Mouse (Mus musculus) forebrain, embryonic 16.5 days (tissue): ENCODE measurements at regions not wholly inside any gene's neighbourhood (a gene's known extent, or its start where the extent isn't known, plus 50 kb on each side); places are given as distances from the start of the nearest gene placed in this dataset.

Experiments used
- ATAC-seq: fragments of 200-750 bp; cut with Nextera tagmentation; 2 replicates; pipeline ENCODE4 v1.8.0; 2017; ENCODE audit warnings: mild to moderate bottlenecking, moderate library complexity
- H3K27ac ChIP-seq: fragments of 300-500 bp; sonication (generic); 2 replicates; pipeline ENCODE4 v1.5.1; 2014; ENCODE audit warnings: low read length, control low read depth
- H3K27me3 ChIP-seq: fragments of 300-500 bp; sonication (generic); replicated peaks from 2 replicates; pipeline ENCODE4 v1.6.1; 2014; ENCODE audit warnings: low read length; ENCODE audit not compliant: control insufficient read depth, insufficient read depth
- H3K36me3 ChIP-seq: fragments of 300-500 bp; sonication (generic); 2 replicates; pipeline ENCODE4 v1.6.1; 2014; ENCODE audit not compliant: control insufficient read depth, insufficient read depth
- H3K4me1 ChIP-seq: fragments of 300-500 bp; sonication (generic); replicated peaks from 2 replicates; pipeline ENCODE4 v1.6.1; 2014; ENCODE audit warnings: low read length; ENCODE audit not compliant: control insufficient read depth, insufficient read depth
- H3K4me2 ChIP-seq: fragments of 300-500 bp; sonication (generic); 2 replicates; pipeline ENCODE4 v1.6.1; 2014; ENCODE audit warnings: mild to moderate bottlenecking, low read length, control low read depth
- H3K4me3 ChIP-seq: fragments of 300-500 bp; sonication (generic); replicated peaks from 2 replicates; pipeline ENCODE4 v1.5.1; 2014; ENCODE audit warnings: mild to moderate bottlenecking, low read length, control low read depth
- H3K9ac ChIP-seq: fragments of 300-500 bp; sonication (generic); replicated peaks from 2 replicates; pipeline ENCODE4 v1.6.1; 2014; ENCODE audit warnings: low read depth, low read length, control low read depth
- H3K9me3 ChIP-seq: fragments of 300-500 bp; sonication (generic); 2 replicates; pipeline ENCODE4 v1.6.1; 2016; ENCODE audit warnings: low read length; ENCODE audit not compliant: control insufficient read depth
- WGBS: fragments of 180-500 bp; shearing (Covaris S2); extraction: QIAGEN DNeasy Blood & Tissue Kit; methylation state at CpG from one replicate; pipeline ENCODE4 v1.1.7; 2014; 5-methylcytosine and 5-hydroxymethylcytosine counted together

DNA sequence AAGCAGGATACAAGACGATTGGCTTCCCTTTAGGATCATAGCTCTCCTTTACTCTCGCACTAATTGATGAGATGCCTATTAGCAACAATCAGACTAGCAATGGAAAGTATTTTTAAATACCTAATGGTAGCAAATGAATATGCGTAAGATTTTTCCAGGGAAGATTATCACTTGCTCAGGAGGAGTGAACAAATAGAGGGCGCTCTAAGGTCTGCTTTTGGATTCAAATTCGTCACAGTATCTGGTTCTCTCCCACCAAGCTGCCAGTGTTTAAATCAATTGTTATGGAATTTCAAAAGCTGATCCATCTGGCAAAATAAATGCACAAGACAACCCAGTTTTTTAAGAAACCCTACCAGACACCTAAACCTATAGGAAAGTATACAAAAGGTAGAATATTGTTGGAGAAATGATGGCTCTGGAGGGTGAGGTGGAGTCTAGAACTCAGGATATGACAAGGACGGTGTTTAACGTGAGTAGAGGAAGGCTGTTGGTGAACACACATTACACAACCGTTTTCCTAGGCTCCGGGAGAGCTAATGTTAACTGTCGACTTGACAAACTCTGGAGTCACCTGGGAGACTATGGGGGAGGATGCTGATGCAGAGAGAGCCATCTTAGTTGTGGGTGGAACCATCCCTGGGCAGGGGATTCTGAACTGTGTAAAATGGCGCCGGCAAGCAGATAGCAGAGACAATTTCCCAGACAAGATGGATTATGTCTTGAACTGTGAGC is 198.2 kb downstream of the Ttc8 start:
- Histone ChIP-seq H3K4me3 (no peak overlapping the region), H3K9ac (no peak overlapping the region), H3K36me3 (no peaks in the 10 kb centered on the region), H3K4me2 (no peak overlapping the region), H3K27ac (no peak overlapping the region), H3K27me3 (no peaks in the 10 kb centered on the region), H3K9me3 (0 out of 2 replicates have a peak, but pooled peaks cover 2% of the 10 kb centered on the region), H3K4me1 (no peaks in the 10 kb centered on the region)
- ATAC-seq: no peak
- 90% methylated on average over 12 of the region's 12 CpGs for WGBS

- Histone ChIP-seq H3K4me1 (no peaks in the 10 kb centered on the region), H3K9me3 (0 out of 2 replicates have a peak, but pooled peaks cover 2% of the 10 kb centered on the region), H3K4me2 (no peak overlapping the region), H3K4me3 (no peak overlapping the region), H3K27ac (no peak overlapping the region), H3K27me3 (no peaks in the 10 kb centered on the region), H3K36me3 (no peaks in the 10 kb centered on the region), H3K9ac (no peak overlapping the region)
- WGBS: 79% methylated on average over 9 of the region's 9 CpGs
- no peak for ATAC-seq
These were observed 199.6 kb downstream of the Ttc8 start for GRCm38 (mm10) chr12:99119966-99120365.

DNA sequence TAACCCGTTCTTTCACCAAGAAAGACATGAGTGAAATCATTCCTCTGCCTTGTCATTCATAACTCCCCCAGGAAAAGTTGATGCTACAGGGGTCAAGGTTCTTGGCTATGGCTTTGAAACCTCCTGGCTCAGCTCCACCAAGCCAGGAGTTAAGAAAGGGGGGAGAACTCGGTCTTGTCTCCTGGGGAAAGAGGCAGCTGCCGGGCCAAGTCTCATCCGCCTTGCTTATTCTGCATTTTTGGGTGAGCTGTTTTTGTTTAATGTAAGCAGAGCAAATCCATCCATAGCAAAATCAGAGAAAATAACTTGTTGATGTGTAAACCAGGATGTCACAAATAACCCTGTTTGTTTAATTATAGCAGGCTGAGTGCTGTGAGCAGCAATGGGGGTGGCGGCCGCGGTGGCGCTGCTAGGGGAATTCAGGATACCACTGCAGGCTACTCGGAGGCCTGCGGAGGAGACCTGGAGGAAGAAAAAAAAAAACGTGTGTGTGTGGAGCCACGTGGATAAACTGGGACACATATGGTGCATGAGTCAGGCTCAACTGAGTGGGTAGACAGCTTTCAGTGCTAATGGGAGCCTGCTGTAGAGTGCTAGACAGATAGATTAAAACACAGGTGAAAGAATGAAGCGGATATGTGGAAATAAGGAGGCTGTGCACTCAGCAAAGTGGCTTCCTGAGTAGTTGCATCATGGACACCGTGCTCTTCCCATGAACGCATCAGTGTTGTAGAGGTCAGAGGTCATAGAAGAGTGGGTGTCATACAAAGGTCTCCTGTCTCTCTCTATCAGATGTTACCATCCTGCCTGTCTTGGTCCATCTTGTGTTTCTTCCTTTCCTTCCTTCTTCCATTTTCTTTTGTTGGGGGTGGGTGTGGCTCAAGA is 203.5 kb downstream of the Ttc8 start:
- no peak overlapping the region for H3K9ac ChIP-seq
- no peak overlapping the region for H3K4me3 ChIP-seq
- WGBS: 81% methylated on average over 15 of the region's 15 CpGs
- H3K36me3 ChIP-seq: no peaks in the 10 kb centered on the region
- no peaks in the 10 kb centered on the region for H3K27me3 ChIP-seq
- peaks cover 2% of the 10 kb centered on the region; the same call in 1 of the 2 replicates for H3K4me1 ChIP-seq
- ATAC-seq: no peak
- H3K4me2 ChIP-seq: no peak overlapping the region
- H3K9me3 ChIP-seq: no peaks in the 10 kb centered on the region
- H3K27ac ChIP-seq: no peak overlapping the region

DNA sequence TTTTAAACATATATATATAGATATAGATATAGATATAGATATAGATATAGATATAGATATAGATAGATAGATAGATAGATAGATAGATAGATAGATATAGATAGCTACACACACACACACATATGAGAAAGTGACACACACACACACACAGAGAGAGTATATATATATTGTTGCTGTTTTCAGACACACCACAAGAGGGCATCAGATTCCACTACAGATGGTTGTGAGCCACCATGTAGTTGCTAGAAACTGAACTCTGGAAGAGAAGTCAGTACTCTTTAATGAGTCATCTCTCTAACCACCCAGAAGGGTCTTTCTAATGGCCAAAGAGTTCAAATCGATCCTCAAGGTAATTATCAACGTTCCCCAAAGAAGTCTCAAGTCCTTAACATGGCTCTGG is 205.8 kb downstream of the Ttc8 start:
- Histone ChIP-seq H3K27ac (no peak overlapping the region), H3K27me3 (no peaks in the 10 kb centered on the region), H3K9ac (no peak overlapping the region), H3K36me3 (no peaks in the 10 kb centered on the region), H3K4me2 (no peak overlapping the region), H3K4me3 (no peak overlapping the region), H3K4me1 (peaks cover 2% of the 10 kb centered on the region; the same call in 1 of the 2 replicates), H3K9me3 (no peaks in the 10 kb centered on the region)
- WGBS: 97% methylated on average over 2 of the region's 2 CpGs
- ATAC-seq: no peak
